Mouse (Mus musculus) G1E (cell line): ENCODE measurements around the gene Tmem44.

ENCODE experiments used
- CTCF ChIP-seq: IDR thresholded peaks from 2 replicates; pipeline ENCODE4 v1.5.1; 2012; ENCODE audit warnings: low read depth, low read length, inconsistent platforms, mixed read lengths
- GATA1 ChIP-seq: IDR thresholded peaks from 2 replicates; pipeline ENCODE4 v1.6.1; 2012; ENCODE audit warnings: borderline replicate concordance, low read length, inconsistent platforms, mixed read lengths
- POLR2AphosphoS5 ChIP-seq: IDR thresholded peaks from 2 replicates; pipeline ENCODE4 v1.6.1; 2012; ENCODE audit warnings: low read depth, low read length, inconsistent platforms; ENCODE audit not compliant: insufficient replicate concordance

GRCm38 (mm10) chr16:30539433-30539832 is 11.2 kb downstream of the Tmem44 start:
- TF ChIP-seq CTCF, result peak; percentile 90
- no peak for TF ChIP-seq GATA1
- TF ChIP-seq POLR2AphosphoS5, result no peak
